Mouse (Mus musculus) left cerebral cortex, adult 18-20 months (tissue): ENCODE data around the gene Gdpgp1. TPM values are rescaled to one million over a fixed set of nuclear protein-coding genes. Genes with fewer than 3 reads are reported as not detected.

Experiments used
- DNase-seq, 2 experiments: peaks; one replicate each; pipeline ENCODE4 v3.0.0; 2021 to 2022; ENCODE audit warnings: low spot score in 2 of 2, mixed read lengths in 1 of 2
- total RNA-seq, 2 experiments: library from RNA; stranded (reverse); gene quantifications; 2 replicates each; pipeline ENCODE4 v1.2.3; 2021

The Gdpgp1 gene
- total RNA-seq, 2 experiments from 2014 or later: 5.3 to 6.4 TPM

DNA sequence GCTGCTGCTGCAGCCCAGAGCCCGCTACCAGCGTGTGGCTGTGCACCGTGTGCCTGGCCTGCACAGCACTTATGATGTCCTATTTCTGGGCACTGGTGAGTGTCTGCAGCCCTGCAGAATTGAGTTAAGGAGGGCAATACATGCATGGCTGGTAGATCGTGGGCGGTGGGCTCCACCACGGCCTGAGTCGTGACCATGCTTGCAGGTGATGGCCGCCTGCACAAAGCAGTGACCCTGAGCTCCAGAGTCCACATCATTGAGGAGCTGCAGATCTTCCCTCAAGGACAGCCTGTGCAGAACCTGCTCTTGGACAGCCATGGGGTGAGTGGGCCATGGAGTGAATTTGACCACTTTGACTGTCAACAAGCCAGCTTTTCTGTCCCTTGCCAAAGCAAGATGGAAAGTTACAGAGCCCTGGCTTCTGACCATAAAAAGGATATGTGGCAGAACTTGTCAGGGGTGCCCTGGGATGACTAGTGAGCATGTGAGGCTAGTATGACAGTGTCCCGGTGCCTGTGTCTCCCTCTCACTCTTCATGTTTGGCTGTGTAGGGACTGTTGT, 12.3 kb upstream of the Gdpgp1 start:
- no peak for DNase-seq

- no peak for DNase-seq
Measured at GRCm38 (mm10) chr7:80221179-80221750, 11.4 kb upstream of the Gdpgp1 start.

- no peak for DNase-seq
Measured at GRCm38 (mm10) chr7:80227065-80227464, 5.6 kb upstream of the Gdpgp1 start.

- DNase-seq: no peak
Measured at GRCm38 (mm10) chr7:80230196-80230595, 2.5 kb upstream of the Gdpgp1 start.

DNA sequence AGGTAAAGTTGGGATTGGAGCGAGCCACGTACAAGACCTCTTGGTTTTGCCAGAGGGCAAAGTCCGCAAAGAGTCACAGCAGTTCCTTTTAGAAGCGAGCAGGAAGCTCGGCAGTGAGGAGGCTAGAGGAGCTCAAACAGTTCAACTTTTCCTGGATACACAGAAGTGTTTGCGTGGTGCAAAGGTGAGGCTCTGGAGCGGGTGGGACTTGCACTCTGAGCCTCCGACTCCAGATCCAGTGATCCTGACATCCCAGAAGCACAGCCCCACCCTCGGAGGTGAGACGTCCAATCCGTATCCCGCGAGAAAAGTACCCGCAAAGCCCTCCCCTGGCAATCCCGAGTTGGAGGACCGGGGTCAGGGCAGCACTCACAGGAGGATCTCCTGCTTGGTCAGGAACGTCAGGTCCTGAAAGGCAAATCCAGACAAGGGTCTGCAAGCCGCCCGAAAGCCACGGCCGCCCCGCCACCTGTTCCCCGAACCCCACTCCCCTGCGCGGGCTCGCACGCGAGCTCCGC, 635 bp upstream of the Gdpgp1 start:
- DNase-seq: no peak

DNA sequence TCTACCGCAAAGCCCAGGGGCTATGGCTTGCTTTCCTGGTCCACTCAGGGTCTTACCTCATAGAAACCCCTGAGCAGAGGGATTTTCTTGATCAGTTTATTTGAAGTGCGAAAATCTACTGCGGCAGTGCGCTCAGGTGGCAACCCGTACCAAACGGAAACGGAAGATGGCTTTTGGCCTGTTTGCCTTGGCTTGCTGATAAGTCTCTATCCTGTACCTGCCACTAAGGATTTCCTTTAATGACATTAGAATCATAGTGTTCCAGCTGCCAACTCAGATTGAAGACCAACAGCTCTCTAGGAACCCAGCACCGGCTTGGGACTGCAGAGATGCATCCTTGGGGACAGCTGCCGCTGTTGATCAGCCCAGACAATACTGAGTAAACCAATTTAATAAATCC, 1.1 kb downstream of the Gdpgp1 start:
- no peak for DNase-seq

GRCm38 (mm10) chr7:80238542-80238941, 5.9 kb downstream of the Gdpgp1 start:
- no peak for DNase-seq

GRCm38 (mm10) chr7:80241661-80242060, 9.0 kb downstream of the Gdpgp1 start:
- no peak for DNase-seq

DNA sequence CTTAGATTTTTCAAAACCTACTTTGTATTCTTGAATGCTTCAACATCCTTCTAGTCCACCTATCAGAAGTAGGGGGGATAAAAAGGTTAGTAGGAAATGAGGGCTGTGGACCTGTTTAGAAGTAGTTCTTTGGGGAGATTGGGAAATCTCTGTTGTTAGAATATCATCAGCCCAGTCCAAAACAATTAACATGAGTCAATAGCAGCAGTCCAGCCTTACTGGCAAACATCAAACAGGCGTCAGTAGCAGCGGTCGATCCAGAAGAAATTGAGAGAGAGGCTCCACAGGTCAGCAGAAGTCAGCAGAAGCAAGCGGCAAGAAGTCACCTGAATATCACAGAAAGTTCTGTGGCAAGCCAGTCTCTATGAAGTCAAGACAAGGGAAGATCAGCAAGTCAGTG, 12.2 kb downstream of the Gdpgp1 start:
- no peak for DNase-seq

DNA sequence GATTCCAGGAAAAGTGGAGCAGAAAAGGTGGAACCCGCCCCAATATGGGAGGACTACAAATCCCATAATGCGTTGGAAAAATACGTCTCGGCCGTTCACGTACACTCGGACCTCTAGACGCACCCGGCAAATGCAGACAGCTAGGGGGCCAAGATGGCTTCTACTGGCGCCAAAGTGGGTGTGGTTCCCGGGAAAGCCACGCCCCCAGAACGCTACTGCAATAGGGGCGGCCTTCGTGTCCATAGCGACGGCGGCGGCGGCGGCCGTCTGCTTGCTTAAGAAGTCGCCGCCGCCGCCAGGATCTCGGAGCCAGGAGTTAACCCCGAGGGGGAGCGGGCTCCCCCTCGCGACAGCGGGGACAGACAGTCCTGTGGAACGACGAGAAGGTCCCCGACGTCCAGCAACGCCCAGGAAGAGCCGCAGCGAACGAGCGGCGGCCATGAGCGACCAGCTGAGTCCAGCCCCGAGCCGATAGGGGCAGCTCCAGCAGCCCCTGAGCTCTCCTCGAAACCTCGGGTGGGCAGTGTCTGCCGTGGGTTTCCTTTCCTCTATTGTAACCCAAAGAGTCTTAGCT, 13.6 kb downstream of the Gdpgp1 start, which contains the start of gene Ttll13:
Gene Ttll13 (plus strand): TSS at position 229 of the 574 bp plus-strand sequence.
- DNase-seq: peak; percentile 95

- no peak for DNase-seq
Measured at GRCm38 (mm10) chr7:80246859-80247258, 14.2 kb downstream of the Gdpgp1 start.

GRCm38 (mm10) chr7:80252437-80252836, 19.8 kb downstream of the Gdpgp1 start:
- no peak for DNase-seq

- no peak for DNase-seq
Measured at GRCm38 (mm10) chr7:80252886-80253285, 20.2 kb downstream of the Gdpgp1 start.

- DNase-seq: no peak
Measured at GRCm38 (mm10) chr7:80255981-80256380, 23.3 kb downstream of the Gdpgp1 start.

DNA sequence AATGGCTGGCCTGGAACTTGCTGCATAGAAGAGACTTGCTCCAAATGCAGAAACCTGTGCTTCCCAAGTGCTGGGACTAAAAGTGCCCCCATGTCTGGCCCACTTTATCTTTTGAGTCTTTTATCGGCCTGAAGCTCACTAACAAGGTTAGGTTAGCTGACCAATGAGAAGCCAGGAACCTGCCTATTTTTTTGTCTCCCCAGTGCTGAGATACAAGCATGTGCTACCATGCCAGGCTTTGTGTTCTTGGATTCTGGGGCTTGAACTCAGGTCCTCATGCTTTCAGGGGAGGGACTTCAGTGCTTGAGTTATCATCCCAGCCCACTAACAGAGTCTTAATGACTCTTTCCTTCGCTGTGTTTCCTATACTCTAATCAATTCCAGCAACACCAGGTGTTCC, 25.0 kb downstream of the Gdpgp1 start:
- DNase-seq: no peak

GRCm38 (mm10) chr7:80260625-80261371, 28.1 kb downstream of the Gdpgp1 start, which contains the start of gene Ngrn:
Gene Ngrn, plus strand, starts transcription at chr7:80261215.
- peak; percentile 87 to 88 for DNase-seq

DNA sequence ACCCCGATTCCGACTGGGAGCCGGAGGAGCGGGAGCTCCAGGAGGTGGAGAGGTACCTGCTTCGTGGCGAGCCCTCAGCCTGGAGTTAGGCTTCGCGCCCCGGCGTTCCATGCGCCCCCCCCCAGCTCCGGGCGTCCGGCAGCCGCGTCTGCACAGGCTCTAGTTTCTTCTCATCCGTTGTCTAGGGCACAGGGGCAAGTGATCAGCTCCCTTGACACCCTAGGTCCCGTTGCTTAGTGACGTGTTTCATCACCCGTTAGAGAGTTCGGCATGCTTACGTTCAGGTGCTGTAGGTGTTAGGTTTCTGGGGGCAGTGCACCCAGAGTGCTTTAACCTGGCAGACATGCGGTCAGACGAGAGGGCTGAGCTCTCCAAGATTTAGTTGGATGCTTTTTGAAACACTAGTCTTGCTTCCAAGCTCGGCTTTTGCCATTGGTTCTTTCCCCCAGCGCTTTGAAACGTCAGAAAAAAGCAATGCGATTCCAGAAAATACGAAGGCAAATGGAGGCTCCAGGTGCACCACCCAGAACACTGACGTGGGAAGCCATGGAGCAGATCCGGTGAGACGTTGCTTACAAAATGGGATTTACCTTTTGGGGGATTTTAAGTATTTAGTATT, 28.8 kb downstream of the Gdpgp1 start:
- peak in 1 of 2 experiments; percentile 7 for DNase-seq

DNA sequence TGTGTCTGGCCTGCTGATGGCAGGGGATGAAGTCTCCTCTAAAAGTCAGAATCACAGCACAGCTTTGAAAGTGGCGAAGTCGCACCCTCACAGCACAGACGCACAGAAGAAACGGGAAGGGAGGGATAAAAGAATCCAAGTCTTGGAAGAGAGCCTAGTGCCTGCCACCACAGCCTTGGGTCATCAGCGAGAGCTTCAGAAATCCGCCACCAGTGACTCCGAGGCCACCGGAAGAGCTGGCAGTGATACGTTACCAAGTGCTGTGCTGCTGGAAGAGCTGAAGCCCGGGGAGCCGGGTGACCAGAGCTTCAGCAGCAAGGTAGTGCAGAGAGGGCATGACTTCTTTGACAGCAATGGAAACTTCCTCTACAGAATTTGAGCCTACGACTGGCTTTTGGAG, 31.9 kb downstream of the Gdpgp1 start:
- no peak for DNase-seq

GRCm38 (mm10) chr7:80267764-80268163, 35.1 kb downstream of the Gdpgp1 start:
- DNase-seq: no peak

- DNase-seq: peak; percentile 96 to 99
Measured at GRCm38 (mm10) chr7:80268897-80269750, 36.5 kb downstream of the Gdpgp1 start, which contains the start of gene Vps33b. Gene Vps33b, plus strand, starts transcription at chr7:80269649.
